Mouse (Mus musculus): ENCODE measurements around the gene Batf3. TPM values are rescaled to one million over a fixed set of nuclear protein-coding genes. Genes with fewer than 3 reads are reported as not detected.

Gene Batf3
- polyA plus RNA-seq (2017; shearing (Covaris generic)): not detected

DNA sequence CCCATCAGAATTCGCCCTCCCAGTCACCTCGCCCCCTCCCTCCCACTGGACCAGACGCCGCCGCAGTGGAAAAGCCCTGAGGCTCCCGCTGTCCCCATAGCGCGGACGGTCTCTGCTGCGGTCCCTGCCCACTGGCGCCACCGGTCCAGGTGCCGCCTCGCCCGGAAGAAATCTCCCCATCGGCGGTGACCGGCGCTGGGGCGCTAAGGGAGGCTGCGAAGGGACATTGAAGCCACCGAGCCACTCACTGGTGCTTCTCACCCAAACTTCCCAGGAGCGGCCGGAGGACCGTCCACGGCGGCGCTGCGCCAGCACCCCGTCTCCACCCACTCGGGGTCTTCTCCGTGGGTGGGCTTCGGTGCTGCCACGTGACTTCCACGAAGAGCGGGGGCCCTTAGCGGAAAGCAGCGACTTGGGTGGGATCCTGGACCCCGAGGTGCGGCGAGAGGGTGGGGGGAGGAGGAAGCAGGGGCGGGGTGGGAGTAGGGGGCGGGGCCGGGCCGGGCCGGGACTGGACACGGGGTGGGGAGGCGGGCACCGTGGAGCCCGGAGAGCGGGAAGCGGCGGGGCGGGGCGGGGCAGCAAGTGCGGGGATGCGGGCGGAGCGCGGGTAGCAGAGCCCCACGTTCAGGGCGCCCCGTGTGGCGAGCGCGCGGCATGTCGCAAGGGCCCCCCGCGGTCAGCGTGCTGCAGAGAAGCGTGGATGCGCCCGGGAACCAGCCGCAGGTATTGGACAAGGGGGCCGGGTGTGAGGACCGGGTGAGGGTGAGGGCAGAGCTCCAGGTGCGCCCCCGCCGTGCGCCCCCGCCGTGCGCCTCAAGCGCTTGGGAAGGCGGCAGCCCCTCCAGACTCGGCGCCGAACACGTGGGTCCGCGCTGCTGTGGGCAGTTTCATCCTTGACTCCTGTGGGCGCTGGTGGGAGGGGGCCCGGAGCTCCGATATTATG is at the start of gene Batf3:
TSS of gene Batf3 (plus strand) at position 46 of the 946 bp plus-strand sequence.

DNA sequence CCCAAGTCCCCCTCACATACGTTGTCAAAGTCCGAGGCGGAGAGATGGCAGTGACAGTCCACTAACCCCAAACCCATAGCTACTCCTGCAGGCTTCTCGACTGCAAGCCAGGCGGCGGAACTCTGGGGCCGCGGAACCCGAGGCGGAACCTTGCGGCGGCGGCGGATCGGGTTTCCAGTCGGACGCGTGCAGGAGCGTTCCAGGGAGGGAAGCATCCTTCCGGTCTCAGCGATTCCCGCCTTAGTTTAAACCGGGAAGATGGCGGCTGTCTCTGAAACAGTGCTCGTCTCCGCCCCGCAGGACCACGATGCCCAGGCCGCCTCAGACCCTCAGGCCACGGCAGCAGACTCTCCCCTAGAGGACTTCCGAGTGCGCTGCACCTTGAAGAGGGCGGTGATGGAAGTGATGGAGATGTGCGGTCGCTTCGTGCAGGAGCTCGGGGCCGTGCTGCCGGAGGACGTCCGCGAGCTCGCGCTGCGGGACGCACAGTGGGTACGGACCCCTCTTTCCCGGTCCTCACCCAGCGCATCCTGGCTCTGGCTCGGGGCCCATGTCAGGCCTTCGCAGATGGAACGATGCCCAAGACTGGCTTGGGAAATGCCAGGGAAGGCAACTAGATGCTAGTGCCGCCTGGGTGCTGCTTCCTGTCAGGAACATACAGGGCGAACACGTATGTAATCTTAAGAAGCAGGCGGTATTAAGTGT is 34.7 kb upstream of the Batf3 start, which contains the start of the genes Tatdn3 and Nsl1:
TSS of gene Tatdn3 (minus strand) at position 152 of the 705 bp plus-strand sequence.
TSS of gene Nsl1 (plus strand) at position 232 of the 705 bp plus-strand sequence.

Other genes starting within 250 kb of the Batf3 start
- 14.2 TPM for gene Rps6kc1, start 186.1 kb upstream of the Batf3 start, polyA plus RNA-seq (2017; shearing (Covaris generic))
- gene Angel2, start 172.7 kb upstream of the Batf3 start, polyA plus RNA-seq (2017; shearing (Covaris generic)): 83.0 TPM
- 0.13 TPM for gene Vash2, start 118.6 kb upstream of the Batf3 start, polyA plus RNA-seq (2017; shearing (Covaris generic))
- 6.7 TPM for gene Flvcr1, start 71.7 kb upstream of the Batf3 start, polyA plus RNA-seq (2017; shearing (Covaris generic))
- gene Spata45, start 61.2 kb upstream of the Batf3 start, polyA plus RNA-seq (2017; shearing (Covaris generic)): not detected
- gene Tatdn3, start 34.9 kb upstream of the Batf3 start, polyA plus RNA-seq (2017; shearing (Covaris generic)): 13.0 TPM
- gene Nsl1, start 34.8 kb upstream of the Batf3 start, polyA plus RNA-seq (2017; shearing (Covaris generic)): 3.3 TPM
- gene Fam71a, start 67.0 kb downstream of the Batf3 start, polyA plus RNA-seq (2017; shearing (Covaris generic)): not detected
- gene Atf3, start 120.2 kb downstream of the Batf3 start, polyA plus RNA-seq (2017; shearing (Covaris generic)): 0.23 TPM
- gene Nenf, start 220.3 kb downstream of the Batf3 start, polyA plus RNA-seq (2017; shearing (Covaris generic)): 2.8 TPM
- 29.3 TPM for gene Tmem206, start 228.1 kb downstream of the Batf3 start, polyA plus RNA-seq (2017; shearing (Covaris generic))